Mouse (Mus musculus) granulocyte monocyte progenitor cell, adult 5-6 weeks (primary cell): ENCODE measurements around the gene Klra7. TPM values are rescaled to one million over a fixed set of nuclear protein-coding genes. Genes with fewer than 3 reads are reported as not detected.
"Not testable (repeated sequence)": the region's sequence is repeated elsewhere in the genome, so short reads cannot be mapped to it uniquely, and the experiment has no call there.

Source experiments
- ATAC-seq: replicated peaks from 2 replicates; pipeline ENCODE4 v1.8.0; 2016; ENCODE audit warnings: mild to moderate bottlenecking, moderate TSS enrichment, inconsistent platforms; ENCODE audit not compliant: poor library complexity, severe bottlenecking
- total RNA-seq, 2 experiments: library from RNA; stranded (forward) in 1 of 2; stranded (reverse) in 1 of 2; fragments of 200-712, 200-1000 nt in 1 of 2; fragments of >200 nt in 1 of 2; fragmentation: Nextera tagmentation in 1 of 2; gene quantifications; 2 replicates each; pipeline ENCODE4 v1.2.3; 2014 to 2017

Klra7 gene
- total RNA-seq (2014; fragmentation: Nextera tagmentation) (not detected in 2 replicates), total RNA-seq (2017) (0.52 TPM in 1 of 2 replicates, not detected in the other)

DNA sequence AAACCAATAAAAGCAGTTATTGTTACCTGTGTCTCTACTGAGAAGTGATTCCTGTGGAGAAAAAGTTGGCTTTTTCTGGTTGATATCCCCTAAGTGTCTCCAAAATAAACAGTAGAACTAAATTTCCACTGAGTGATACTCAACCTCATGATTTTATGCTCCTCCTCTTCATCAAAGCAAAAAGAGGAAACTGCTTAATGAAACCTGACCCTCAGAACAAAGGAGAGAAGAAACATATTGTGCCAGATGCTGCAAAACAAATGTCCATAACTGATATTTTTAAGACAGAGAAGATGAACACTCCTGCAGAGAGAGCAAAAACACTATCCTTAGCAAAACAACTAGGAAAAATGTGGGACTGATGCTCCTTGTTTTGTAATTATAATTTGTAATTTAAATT is at the start of gene Klra7:
Klra7 (minus strand) TSS at position 101 of the 400 bp plus-strand sequence.
- no peak for ATAC-seq

DNA sequence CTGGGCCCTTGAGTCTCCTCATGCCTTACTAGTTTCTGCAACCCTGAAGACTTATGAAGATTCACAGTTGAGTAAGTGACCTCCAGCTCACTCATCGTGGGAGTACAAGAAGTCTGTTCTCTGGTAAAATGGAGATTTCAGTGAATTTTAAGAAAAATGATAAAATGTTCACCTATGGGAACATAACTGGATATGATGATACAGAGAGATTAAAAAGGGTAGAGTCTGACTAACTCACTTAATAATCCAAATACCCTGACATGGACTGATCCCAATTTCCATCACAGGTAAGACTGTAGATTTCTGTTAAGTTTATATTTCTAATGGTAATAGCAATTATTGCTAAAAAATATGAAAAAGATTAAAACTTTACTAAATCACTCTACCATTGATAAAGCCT is 48.7 kb upstream of the Klra7 start, which contains the start of gene Klra10:
Klra10 (minus strand) TSS at position 101 of the 400 bp plus-strand sequence.
- ATAC-seq, result not testable (repeated sequence)

DNA sequence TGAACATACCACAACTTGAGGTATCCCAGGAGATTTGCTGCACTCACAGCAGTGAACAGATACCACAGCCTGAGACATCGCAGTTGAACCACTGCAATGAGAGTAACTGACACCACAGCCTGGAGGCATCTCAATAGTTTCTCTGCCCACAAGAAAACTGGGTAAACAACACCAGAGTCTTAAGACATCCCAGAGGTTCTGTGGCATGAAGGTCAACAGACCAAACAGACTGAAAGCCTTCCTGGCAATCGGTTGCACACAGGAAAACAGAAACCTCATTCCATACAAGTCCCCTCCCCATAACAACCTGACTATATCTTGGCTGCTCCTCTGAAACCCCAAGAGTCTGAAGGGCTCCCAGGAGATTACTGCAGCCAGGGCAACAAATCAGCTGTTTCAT is 22.2 kb upstream of the Klra7 start:
- no peak for ATAC-seq

DNA sequence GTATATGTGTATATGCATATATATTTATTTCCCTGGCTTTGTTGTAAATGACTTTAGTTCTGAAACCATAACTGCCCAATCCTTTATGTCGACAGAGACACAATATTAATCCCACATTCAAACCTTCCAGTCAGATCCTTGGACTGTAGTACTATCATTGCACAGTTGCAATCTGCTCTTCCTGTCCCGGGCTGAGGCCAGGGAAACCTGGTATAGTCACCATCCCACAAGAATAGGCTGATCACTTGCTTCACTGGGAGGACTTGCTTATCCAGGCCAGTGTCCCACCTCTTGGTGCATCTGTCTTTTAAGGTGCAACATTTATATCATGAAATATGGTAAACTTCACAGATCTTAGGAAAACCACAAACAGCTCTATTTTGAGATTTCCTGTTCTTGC is 4.4 kb upstream of the Klra7 start:
- ATAC-seq, result peak; percentile 40

DNA sequence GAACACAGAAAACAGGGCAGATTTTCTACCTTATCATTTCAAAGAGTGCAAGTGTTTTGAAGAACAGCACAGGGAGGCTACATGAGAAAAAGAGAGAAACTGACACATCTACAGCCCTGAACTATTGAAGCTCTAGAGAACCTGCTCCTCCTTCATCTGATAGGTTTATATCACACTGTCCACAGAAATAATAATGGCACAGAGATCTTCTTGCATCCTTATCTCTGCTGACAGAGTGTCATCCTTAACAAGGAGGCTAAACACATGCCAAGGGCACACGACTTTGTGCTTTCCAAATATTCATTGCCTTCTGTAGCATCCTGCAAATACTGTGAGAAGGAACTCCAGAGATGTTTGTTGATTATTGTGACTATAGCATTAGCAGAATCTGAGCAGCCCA is 3.5 kb upstream of the Klra7 start:
- ATAC-seq, result no peak

- ATAC-seq, result peak; percentile 91
Observed at GRCm38 (mm10) chr6:130197453-130197852, 35.7 kb downstream of the Klra7 start.

- ATAC-seq, result not testable (repeated sequence)
Observed at GRCm38 (mm10) chr6:130193012-130193411, 40.1 kb downstream of the Klra7 start, which contains the start of gene Klra9. TSS of gene Klra9 (minus strand) at chr6:130193112.

Other genes starting within 250 kb of the Klra7 start
- not detected in 2 replicates for gene Klra6, start 206.4 kb downstream of the Klra7 start, total RNA-seq (2014; fragmentation: Nextera tagmentation)
- gene Klra6, start 206.4 kb downstream of the Klra7 start, total RNA-seq (2017), result not detected in 2 replicates
- gene Klra4, start 166.1 kb downstream of the Klra7 start, total RNA-seq (2014; fragmentation: Nextera tagmentation), result not detected in 2 replicates
- gene Klra4, start 166.1 kb downstream of the Klra7 start, total RNA-seq (2017), result not detected in 2 replicates
- gene Klra8, start 103.4 kb downstream of the Klra7 start, total RNA-seq (2014; fragmentation: Nextera tagmentation), result not detected in 2 replicates
- gene Klra8, start 103.4 kb downstream of the Klra7 start, total RNA-seq (2017), result not detected in 2 replicates
- not detected in 2 replicates for gene Klra9, start 40.2 kb downstream of the Klra7 start, total RNA-seq (2014; fragmentation: Nextera tagmentation)
- gene Klra9, start 40.2 kb downstream of the Klra7 start, total RNA-seq (2017), result not detected in 2 replicates
- gene Klra10, start 48.6 kb upstream of the Klra7 start, total RNA-seq (2014; fragmentation: Nextera tagmentation), result not detected in 2 replicates
- gene Klra10, start 48.6 kb upstream of the Klra7 start, total RNA-seq (2017), result not detected in 2 replicates
- gene Klra3, start 104.3 kb upstream of the Klra7 start, total RNA-seq (2014; fragmentation: Nextera tagmentation), result not detected in 2 replicates
- not detected in 2 replicates for gene Klra3, start 104.3 kb upstream of the Klra7 start, total RNA-seq (2017)
- gene Klra1, start 153.6 kb upstream of the Klra7 start, total RNA-seq (2014; fragmentation: Nextera tagmentation), result not detected in 2 replicates
- gene Klra1, start 153.6 kb upstream of the Klra7 start, total RNA-seq (2017), result 2.1 TPM in 1 of 2 replicates, not detected in the other